Mouse (Mus musculus) liver, embryonic 14.5 days (tissue): ENCODE data around the gene Slc9a6. TPM values are rescaled to one million over a fixed set of nuclear protein-coding genes. Genes with fewer than 3 reads are reported as not detected.

Source experiments
- ATAC-seq: fragments of 200-750 bp; cut with Nextera tagmentation; 2 replicates; pipeline ENCODE4 v1.8.0; 2017; ENCODE audit warnings: moderate number of reproducible peaks, mild to moderate bottlenecking, moderate library complexity; ENCODE audit not compliant: insufficient read depth
- DNase-seq, 3 experiments: peaks; one replicate each; pipeline ENCODE4 v3.0.0-alpha.2; 2012 to 2013; ENCODE audit warnings: low read depth in 3 of 3, low spot score in 3 of 3
- H3K27ac ChIP-seq: fragments of 300-500 bp; sonication (generic); 2 replicates; pipeline ENCODE4 v1.5.1; 2014; ENCODE audit warnings: moderate library complexity, mild to moderate bottlenecking, control low read depth, inconsistent platforms
- H3K27me3 ChIP-seq: fragments of 300-500 bp; sonication (generic); 2 replicates; pipeline ENCODE4 v1.6.1; 2014; ENCODE audit warnings: mild to moderate bottlenecking, low read length, moderate library complexity; ENCODE audit not compliant: control insufficient read depth, insufficient read depth
- H3K36me3 ChIP-seq: fragments of 300-500 bp; sonication (generic); replicated peaks from 2 replicates; pipeline ENCODE4 v1.6.1; 2014; ENCODE audit warnings: low read depth; ENCODE audit not compliant: control insufficient read depth, insufficient read depth
- H3K4me1 ChIP-seq, 2 experiments: fragments of 200-500 bp in 1 of 2; fragments of 300-500 bp in 1 of 2; sonication (generic) in 1 of 2; replicated peaks; 2 replicates each; pipeline ENCODE4 v1.6.1; 2012 to 2014; ENCODE audit warnings: antibody characterized with exemption in 1 of 2, inconsistent platforms in 1 of 2, low read length in 1 of 2; ENCODE audit not compliant: control insufficient read depth in 2 of 2, insufficient read depth in 2 of 2
- H3K4me2 ChIP-seq: fragments of 300-500 bp; sonication (generic); 2 replicates; pipeline ENCODE4 v1.6.1; 2014; ENCODE audit warnings: low read depth, mild to moderate bottlenecking, control low read depth, moderate library complexity
- H3K4me3 ChIP-seq, 2 experiments: fragments of 200-500 bp in 1 of 2; fragments of 300-500 bp in 1 of 2; sonication (generic) in 1 of 2; 2 replicates each; pipeline ENCODE4 v1.5.1; 2012 to 2014; ENCODE audit warnings: low read depth in 2 of 2, low read length in 2 of 2, mild to moderate bottlenecking in 2 of 2, control low read depth in 1 of 2, inconsistent platforms in 1 of 2, moderate library complexity in 1 of 2; ENCODE audit not compliant: insufficient read depth in 1 of 2
- H3K9ac ChIP-seq: fragments of 300-500 bp; sonication (generic); replicated peaks from 2 replicates; pipeline ENCODE4 v1.6.1; 2014; ENCODE audit warnings: mild to moderate bottlenecking, control low read depth, moderate library complexity
- H3K9me3 ChIP-seq: fragments of 300-500 bp; sonication (generic); 2 replicates; pipeline ENCODE4 v1.6.1; 2016; ENCODE audit warnings: low read length, mixed read lengths; ENCODE audit not compliant: control insufficient read depth
- CTCF ChIP-seq: IDR thresholded peaks from 2 replicates; pipeline ENCODE4 v1.5.1; 2016; ENCODE audit warnings: antibody characterized with exemption, low read depth, control low read depth
- EP300 ChIP-seq: IDR thresholded peaks from 2 replicates; pipeline ENCODE4 v1.6.1; 2016; ENCODE audit warnings: antibody characterized with exemption, low read depth
- WGBS: fragments of 180-500 bp; shearing (Covaris S2); extraction: QIAGEN DNeasy Blood & Tissue Kit; methylation state at CpG from one replicate; pipeline ENCODE4 v1.1.7; 2014; ENCODE audit not compliant: insufficient replicate concordance; 5-methylcytosine and 5-hydroxymethylcytosine counted together
- polyA plus RNA-seq, 2 experiments: library from polyadenylated mRNA; depleted of rRNA in 1 of 2; stranded (reverse) in 1 of 2; unstranded in 1 of 2; fragments of >200 nt; fragmentation: Nextera tagmentation in 1 of 2; extraction: Ambion mirVana in 1 of 2; gene quantifications; 2 replicates each; pipeline versions ENCODE4 v1.2.1 to v1.2.3; 2012 to 2014

Slc9a6 gene
- polyA plus RNA-seq, 2 experiments = 2.5 to 3.4 TPM

- 61% methylated on average over 6 of the region's 6 CpGs for WGBS
Observed at GRCm38 (mm10) chrX:56692554-56692953, 83.0 kb downstream of the Slc9a6 start.

GRCm38 (mm10) chrX:56694539-56694938 is 85.0 kb downstream of the Slc9a6 start:
- Histone ChIP-seq H3K4me2 (no peak overlapping the region), H3K4me1 (no peaks in the 10 kb centered on the region), H3K9me3 (no peaks in the 10 kb centered on the region), H3K27ac (no peak overlapping the region), H3K9ac (no peak overlapping the region), H3K36me3 (no peaks in the 10 kb centered on the region), H3K4me3 (no peak overlapping the region), H3K27me3 (no peaks in the 10 kb centered on the region)
- TF ChIP-seq EP300 (no peak), CTCF (no peak)
- 72% methylated on average over 2 of the region's 2 CpGs for WGBS
- ATAC-seq = no peak
- no peak for DNase-seq

More at GRCm38 (mm10) chrX:56692554-56692953, 83.0 kb downstream of the Slc9a6 start:
- ATAC-seq = no peak
- no peaks in the 10 kb centered on the region for H3K4me1 ChIP-seq
- no peak overlapping the region for H3K4me2 ChIP-seq
- no peak for DNase-seq
- H3K9me3 ChIP-seq = no peaks in the 10 kb centered on the region
- H3K9ac ChIP-seq = no peak overlapping the region
- H3K27ac ChIP-seq = no peak overlapping the region
- no peak overlapping the region for H3K4me3 ChIP-seq
- no peak for TF ChIP-seq CTCF
- TF ChIP-seq EP300 = no peak
- H3K36me3 ChIP-seq = no peaks in the 10 kb centered on the region
- H3K27me3 ChIP-seq = no peaks in the 10 kb centered on the region

GRCm38 (mm10) chrX:56697199-56697780 is 87.7 kb downstream of the Slc9a6 start:
- Histone ChIP-seq H3K27ac (no peak overlapping the region), H3K27me3 (no peaks in the 10 kb centered on the region), H3K4me3 (no peak overlapping the region), H3K9me3 (no peaks in the 10 kb centered on the region), H3K36me3 (no peaks in the 10 kb centered on the region), H3K4me2 (no peak overlapping the region), H3K9ac (no peak overlapping the region), H3K4me1 (no peaks in the 10 kb centered on the region)
- TF ChIP-seq EP300 (no peak), CTCF (no peak)
- 69% methylated on average over 6 of the region's 6 CpGs for WGBS
- ATAC-seq = no peak
- DNase-seq = no peak

GRCm38 (mm10) chrX:56697886-56698285 is 88.3 kb downstream of the Slc9a6 start:
- ATAC-seq (no peak), DNase-seq (no peak)
- H3K27me3 ChIP-seq = no peaks in the 10 kb centered on the region
- no peak overlapping the region for H3K9ac ChIP-seq
- H3K4me2 ChIP-seq = no peak overlapping the region
- H3K9me3 ChIP-seq = no peaks in the 10 kb centered on the region
- TF ChIP-seq CTCF = no peak
- no peak for TF ChIP-seq EP300
- no peak overlapping the region for H3K4me3 ChIP-seq
- no peak overlapping the region for H3K27ac ChIP-seq
- H3K4me1 ChIP-seq = no peaks in the 10 kb centered on the region
- 52% methylated on average over 4 of the region's 4 CpGs for WGBS
- H3K36me3 ChIP-seq = no peaks in the 10 kb centered on the region

- 56% methylated on average over 3 of the region's 3 CpGs for WGBS
- Histone ChIP-seq H3K4me1 (no peaks in the 10 kb centered on the region), H3K27me3 (no peaks in the 10 kb centered on the region), H3K9me3 (no peaks in the 10 kb centered on the region), H3K36me3 (no peaks in the 10 kb centered on the region), H3K27ac (no peak overlapping the region), H3K4me3 (no peak overlapping the region), H3K9ac (no peak overlapping the region), H3K4me2 (no peak overlapping the region)
- no peak for TF ChIP-seq CTCF
- TF ChIP-seq EP300 = no peak
- ATAC-seq (no peak), DNase-seq (no peak)
Observed at GRCm38 (mm10) chrX:56701261-56701660, 91.7 kb downstream of the Slc9a6 start.
